Mouse (Mus musculus): ENCODE measurements around the gene Epha6. TPM values are rescaled to one million over a fixed set of nuclear protein-coding genes. Genes with fewer than 3 reads are reported as not detected.
A peak's percentile ranks its signal among the peaks of the same experiment; 100 is the strongest.
"Not testable (repeated sequence)": the region's sequence is repeated elsewhere in the genome, so short reads cannot be mapped to it uniquely, and the experiment has no call there.

The Epha6 gene
- polyA plus RNA-seq, 1 experiment from 2014 or later: 9.1 TPM

- ATAC-seq: peak; percentile 79; the same call in 1 of the 2 replicates
- Histone ChIP-seq H3K4me1 (ENCODE audit: control insufficient read depth, insufficient read depth, low read depth, low read length) (no peaks in the 10 kb centered on the region), H3K27me3 (replicated peaks; ENCODE audit: control insufficient read depth, insufficient read depth, low read length) (no peaks in the 10 kb centered on the region), H3K9me3 (ENCODE audit: control insufficient read depth, low read length) (no peaks in the 10 kb centered on the region), H3K36me3 (ENCODE audit: control insufficient read depth, insufficient read depth, low read length) (no peaks in the 10 kb centered on the region), H3K9ac (ENCODE audit: low read depth, low read length) (no peak overlapping the region), H3K4me2 (ENCODE audit: low read length) (no peak overlapping the region), H3K27ac (ENCODE audit: low read depth, low read length) (no peak overlapping the region), H3K4me3 (ENCODE audit: low read length) (no peak overlapping the region)
- WGBS: 81% methylated on average over 3 of the region's 3 CpGs
Observed at GRCm38 (mm10) chr16:59871792-59872191, 733.5 kb downstream of the Epha6 start.

- peak; percentile 83 for ATAC-seq
- Histone ChIP-seq H3K4me3 (ENCODE audit: low read length) (no peak overlapping the region), H3K36me3 (ENCODE audit: control insufficient read depth, insufficient read depth, low read length) (no peaks in the 10 kb centered on the region), H3K4me1 (ENCODE audit: control insufficient read depth, insufficient read depth, low read depth, low read length) (no peaks in the 10 kb centered on the region), H3K4me2 (ENCODE audit: low read length) (no peak overlapping the region), H3K27ac (ENCODE audit: low read depth, low read length) (no peak overlapping the region), H3K9me3 (ENCODE audit: control insufficient read depth, low read length) (no peaks in the 10 kb centered on the region), H3K27me3 (replicated peaks; ENCODE audit: control insufficient read depth, insufficient read depth, low read length) (no peaks in the 10 kb centered on the region), H3K9ac (ENCODE audit: low read depth, low read length) (no peak overlapping the region)
- WGBS: 41% methylated on average over 7 of the region's 7 CpGs
Observed at GRCm38 (mm10) chr16:59854160-59854717, 751.1 kb downstream of the Epha6 start.

GRCm38 (mm10) chr16:59852689-59853088 lies 752.6 kb downstream of the Epha6 start:
- H3K36me3 ChIP-seq (ENCODE audit: control insufficient read depth, insufficient read depth, low read length): no peaks in the 10 kb centered on the region
- H3K9me3 ChIP-seq (ENCODE audit: control insufficient read depth, low read length): no peaks in the 10 kb centered on the region
- H3K4me1 ChIP-seq (ENCODE audit: control insufficient read depth, insufficient read depth, low read depth, low read length): no peaks in the 10 kb centered on the region
- no peak for ATAC-seq
- no peak overlapping the region for H3K4me3 ChIP-seq (ENCODE audit: low read length)
- H3K27me3 ChIP-seq (replicated peaks; ENCODE audit: control insufficient read depth, insufficient read depth, low read length): no peaks in the 10 kb centered on the region
- H3K27ac ChIP-seq (ENCODE audit: low read depth, low read length): no peak overlapping the region
- H3K4me2 ChIP-seq (ENCODE audit: low read length): no peak overlapping the region
- H3K9ac ChIP-seq (ENCODE audit: low read depth, low read length): no peak overlapping the region
- 8% methylated on average over 2 of the region's 2 CpGs for WGBS

- Histone ChIP-seq H3K27me3 (replicated peaks; ENCODE audit: control insufficient read depth, insufficient read depth, low read length) (no peaks in the 10 kb centered on the region), H3K9me3 (ENCODE audit: control insufficient read depth, low read length) (no peaks in the 10 kb centered on the region), H3K36me3 (ENCODE audit: control insufficient read depth, insufficient read depth, low read length) (no peaks in the 10 kb centered on the region), H3K27ac (ENCODE audit: low read depth, low read length) (no peak overlapping the region), H3K4me1 (ENCODE audit: control insufficient read depth, insufficient read depth, low read depth, low read length) (no peaks in the 10 kb centered on the region), H3K9ac (ENCODE audit: low read depth, low read length) (no peak overlapping the region), H3K4me3 (ENCODE audit: low read length) (no peak overlapping the region), H3K4me2 (ENCODE audit: low read length) (no peak overlapping the region)
- WGBS: 20% methylated on average over 3 of the region's 3 CpGs
- ATAC-seq: no peak
Observed at GRCm38 (mm10) chr16:59846574-59846973, 758.8 kb downstream of the Epha6 start.

- H3K9me3 ChIP-seq (ENCODE audit: control insufficient read depth, low read length): no peaks in the 10 kb centered on the region
- H3K4me3 ChIP-seq (ENCODE audit: low read length): no peak overlapping the region
- no peaks in the 10 kb centered on the region for H3K27me3 ChIP-seq (replicated peaks; ENCODE audit: control insufficient read depth, insufficient read depth, low read length)
- H3K4me1 ChIP-seq (ENCODE audit: control insufficient read depth, insufficient read depth, low read depth, low read length): no peaks in the 10 kb centered on the region; the same call in 1 of the 2 replicates
- no peak overlapping the region for H3K9ac ChIP-seq (ENCODE audit: low read depth, low read length)
- WGBS: 62% methylated on average over 4 of the region's 4 CpGs
- no peak for ATAC-seq
- no peak overlapping the region for H3K27ac ChIP-seq (ENCODE audit: low read depth, low read length)
- H3K36me3 ChIP-seq (ENCODE audit: control insufficient read depth, insufficient read depth, low read length): no peaks in the 10 kb centered on the region
- no peak overlapping the region for H3K4me2 ChIP-seq (ENCODE audit: low read length)
Observed at GRCm38 (mm10) chr16:59836778-59837177, 768.6 kb downstream of the Epha6 start.

GRCm38 (mm10) chr16:59836304-59836703 lies 769.0 kb downstream of the Epha6 start:
- Histone ChIP-seq H3K27ac (ENCODE audit: low read depth, low read length) (no peak overlapping the region), H3K9me3 (ENCODE audit: control insufficient read depth, low read length) (no peaks in the 10 kb centered on the region), H3K4me2 (ENCODE audit: low read length) (no peak overlapping the region), H3K27me3 (replicated peaks; ENCODE audit: control insufficient read depth, insufficient read depth, low read length) (no peaks in the 10 kb centered on the region), H3K9ac (ENCODE audit: low read depth, low read length) (no peak overlapping the region), H3K4me1 (ENCODE audit: control insufficient read depth, insufficient read depth, low read depth, low read length) (no peaks in the 10 kb centered on the region; the same call in 1 of the 2 replicates), H3K4me3 (ENCODE audit: low read length) (no peak overlapping the region), H3K36me3 (ENCODE audit: control insufficient read depth, insufficient read depth, low read length) (no peaks in the 10 kb centered on the region)
- 59% methylated on average over 10 of the region's 10 CpGs for whole genome bisulfite sequencing
- no peak; the same call in 1 of the 2 replicates for ATAC-seq

GRCm38 (mm10) chr16:59832468-59832867 lies 772.9 kb downstream of the Epha6 start:
- Histone ChIP-seq H3K4me1 (ENCODE audit: control insufficient read depth, insufficient read depth, low read depth, low read length) (no peaks in the 10 kb centered on the region; the same call in 1 of the 2 replicates), H3K27me3 (replicated peaks; ENCODE audit: control insufficient read depth, insufficient read depth, low read length) (no peaks in the 10 kb centered on the region), H3K4me2 (ENCODE audit: low read length) (no peak overlapping the region), H3K9ac (ENCODE audit: low read depth, low read length) (no peak overlapping the region), H3K27ac (ENCODE audit: low read depth, low read length) (no peak overlapping the region), H3K36me3 (ENCODE audit: control insufficient read depth, insufficient read depth, low read length) (no peaks in the 10 kb centered on the region), H3K9me3 (ENCODE audit: control insufficient read depth, low read length) (no peaks in the 10 kb centered on the region), H3K4me3 (ENCODE audit: low read length) (no peak overlapping the region)
- 61% methylated on average over 5 of the region's 5 CpGs for WGBS
- ATAC-seq: 0 out of 2 replicates have a peak, but pooled peaks have one; percentile 30

GRCm38 (mm10) chr16:59829655-59830054 lies 775.7 kb downstream of the Epha6 start:
- no peaks in the 10 kb centered on the region for H3K27me3 ChIP-seq (replicated peaks; ENCODE audit: control insufficient read depth, insufficient read depth, low read length)
- ATAC-seq: no peak
- H3K9ac ChIP-seq (ENCODE audit: low read depth, low read length): no peak overlapping the region
- H3K27ac ChIP-seq (ENCODE audit: low read depth, low read length): no peak overlapping the region
- WGBS: 91% methylated on average over 13 of the region's 13 CpGs
- H3K9me3 ChIP-seq (ENCODE audit: control insufficient read depth, low read length): no peaks in the 10 kb centered on the region
- no peaks in the 10 kb centered on the region for H3K4me1 ChIP-seq (ENCODE audit: control insufficient read depth, insufficient read depth, low read depth, low read length)
- no peak overlapping the region for H3K4me2 ChIP-seq (ENCODE audit: low read length)
- H3K4me3 ChIP-seq (ENCODE audit: low read length): no peak overlapping the region
- H3K36me3 ChIP-seq (ENCODE audit: control insufficient read depth, insufficient read depth, low read length): no peaks in the 10 kb centered on the region

- not testable (repeated sequence) for H3K9me3 ChIP-seq (ENCODE audit: control insufficient read depth, low read length); H3K4me2 ChIP-seq (ENCODE audit: low read length); ATAC-seq; H3K27ac ChIP-seq (ENCODE audit: low read depth, low read length); H3K9ac ChIP-seq (ENCODE audit: low read depth, low read length); H3K4me1 ChIP-seq (ENCODE audit: control insufficient read depth, insufficient read depth, low read depth, low read length); H3K4me3 ChIP-seq (ENCODE audit: low read length); H3K27me3 ChIP-seq (replicated peaks; ENCODE audit: control insufficient read depth, insufficient read depth, low read length); H3K36me3 ChIP-seq (ENCODE audit: control insufficient read depth, insufficient read depth, low read length)
- WGBS: 81% methylated on average over 4 of the region's 4 CpGs
Observed at GRCm38 (mm10) chr16:59799790-59800189, 805.5 kb downstream of the Epha6 start.
